Mouse (Mus musculus) kidney, adult 11 months (tissue): Measurements from ENCODE around the gene Ankrd60.
A peak's percentile ranks its signal among the peaks of the same experiment; 100 is the strongest.

Experiments used
- DNase-seq: peaks from one replicate; pipeline ENCODE4 v3.0.0; 2022

Ankrd60 gene

DNA sequence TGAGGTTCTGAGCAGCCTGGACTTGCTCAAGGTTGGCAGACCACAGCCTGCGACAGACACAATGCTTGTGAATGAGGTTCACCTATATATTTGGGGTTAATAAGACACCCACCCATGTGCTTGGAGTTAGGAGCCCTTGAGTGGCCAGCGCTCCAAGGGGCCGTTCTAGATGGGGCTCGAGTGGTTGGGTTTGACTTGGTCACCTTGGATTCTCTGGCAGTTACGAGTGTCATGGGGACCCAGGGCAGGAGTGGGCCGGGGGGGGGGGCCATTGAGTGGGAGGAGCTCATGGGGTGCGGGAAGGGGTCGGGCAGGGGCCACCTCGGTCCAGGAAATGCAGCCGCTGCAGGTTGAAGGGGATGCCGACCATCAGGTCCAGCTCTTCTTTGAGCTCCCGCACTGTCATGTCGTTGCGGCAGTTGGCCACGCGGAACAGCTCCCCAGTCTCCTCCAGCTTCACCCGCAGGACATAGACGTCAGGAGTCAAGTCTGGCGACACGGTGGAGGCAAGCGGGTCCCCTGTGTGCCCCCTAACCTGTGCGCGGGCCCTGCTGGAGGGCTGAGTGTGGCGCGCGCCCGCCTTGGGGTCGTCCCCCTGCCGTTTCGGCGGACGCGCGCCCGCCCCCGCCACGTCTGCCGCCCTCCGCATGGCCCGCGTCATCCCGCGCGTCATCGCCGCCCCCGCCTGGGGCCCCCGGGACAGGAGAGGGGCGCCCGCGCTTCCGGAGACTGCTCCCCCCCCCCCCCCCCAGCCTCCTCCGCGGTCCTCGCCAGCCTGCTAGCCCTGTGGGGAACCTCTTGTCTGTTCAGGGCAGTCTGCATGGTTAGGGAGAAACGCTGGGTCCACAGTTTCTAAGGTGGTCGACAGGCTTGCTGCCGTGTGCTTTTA, at the start of gene Ankrd60:
Ankrd60 (minus strand) TSS at position 697 of the 889 bp plus-strand sequence.
- DNase-seq = no peak

GRCm38 (mm10) chr2:173625786-173626185, 47.6 kb upstream of the Ankrd60 start:
- no peak for DNase-seq

- DNase-seq = no peak
Observed at GRCm38 (mm10) chr2:173624667-173625066, 46.5 kb upstream of the Ankrd60 start.

- no peak for DNase-seq
Observed at GRCm38 (mm10) chr2:173622173-173622601, 44.0 kb upstream of the Ankrd60 start.

DNA sequence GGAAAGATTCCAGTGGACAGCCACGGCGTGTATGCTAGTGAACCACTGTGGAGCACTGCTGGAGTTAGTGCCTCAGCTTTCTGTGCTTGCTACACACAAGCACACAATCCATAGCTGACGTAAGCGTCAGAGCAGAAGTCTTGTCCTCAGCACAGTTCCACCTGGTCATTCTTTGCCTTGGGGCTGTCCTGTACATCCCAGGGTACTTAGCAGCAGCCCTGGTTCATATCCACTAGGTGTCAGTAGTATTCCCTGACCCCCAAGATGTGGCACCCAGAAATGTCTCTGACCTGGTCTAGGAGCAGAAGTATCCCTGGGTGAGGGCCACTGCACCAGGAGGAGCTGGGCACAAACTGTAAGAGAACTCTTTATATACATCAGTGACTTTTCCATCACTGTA, 42.5 kb upstream of the Ankrd60 start:
- no peak for DNase-seq

DNA sequence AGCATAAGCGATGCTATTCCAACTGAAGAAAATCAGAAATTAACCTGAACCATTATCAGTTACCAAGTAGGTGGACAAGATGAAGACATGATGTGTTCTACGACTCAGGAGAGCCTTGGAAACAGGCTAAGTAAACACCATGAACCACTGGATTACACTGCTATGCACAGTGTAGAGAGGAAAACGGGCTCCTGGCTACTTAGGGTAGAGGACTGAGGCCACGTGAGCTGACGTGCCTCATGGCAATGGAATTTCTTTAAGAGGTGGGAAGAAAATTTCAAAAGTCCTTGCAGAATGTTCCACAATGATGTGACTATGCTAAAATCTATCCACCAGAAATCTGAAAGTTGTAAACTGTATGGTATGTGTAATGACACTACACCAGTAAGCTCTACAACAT, 41.0 kb upstream of the Ankrd60 start:
- DNase-seq = no peak

- no peak for DNase-seq
Observed at GRCm38 (mm10) chr2:173616156-173616555, 38.0 kb upstream of the Ankrd60 start.

GRCm38 (mm10) chr2:173615378-173616081, 37.4 kb upstream of the Ankrd60 start:
- no peak for DNase-seq

DNA sequence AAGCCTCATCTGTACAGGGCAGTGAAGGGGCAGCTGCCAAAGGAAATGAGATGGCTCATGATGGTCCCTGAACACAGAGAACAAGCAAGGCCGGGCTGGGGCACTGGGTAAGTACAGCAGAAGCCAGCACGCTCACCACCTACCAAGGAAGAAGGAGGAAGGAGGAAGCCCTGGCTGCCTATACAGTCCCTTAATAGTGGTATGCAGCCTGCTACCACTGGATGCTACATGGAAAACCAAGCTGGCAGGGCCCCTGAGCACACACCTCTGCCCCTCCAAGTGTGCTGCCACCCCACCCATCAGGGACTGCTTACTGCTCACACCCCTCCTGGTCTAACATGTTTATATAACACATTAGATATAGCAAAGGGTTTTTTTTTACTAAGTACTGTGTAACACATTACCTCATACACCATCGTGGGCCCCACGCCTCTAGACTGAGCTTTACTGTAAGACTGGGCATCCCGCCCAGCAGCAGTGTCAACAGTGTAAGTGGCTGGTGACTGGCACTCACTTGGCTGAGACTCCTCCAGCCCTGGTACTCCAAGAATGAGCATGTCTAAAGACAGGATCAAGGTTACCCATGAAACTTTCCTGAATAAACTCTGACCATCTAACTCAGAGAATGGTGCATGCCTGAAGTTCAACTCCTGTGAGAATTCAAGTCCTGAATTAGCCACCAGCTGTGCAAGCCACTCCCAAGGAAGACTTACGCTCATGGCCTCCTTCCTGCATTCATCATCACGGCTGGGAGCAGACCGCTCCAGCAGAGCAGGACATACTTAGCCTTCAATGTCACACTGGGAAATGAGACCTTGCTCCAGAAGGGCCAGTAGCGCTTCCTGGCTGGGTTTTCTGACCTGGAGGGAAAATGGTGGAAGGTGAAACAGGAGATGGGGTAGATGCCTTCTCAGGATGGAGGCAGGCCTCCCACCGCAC, 30.1 kb upstream of the Ankrd60 start:
- no peak for DNase-seq

DNA sequence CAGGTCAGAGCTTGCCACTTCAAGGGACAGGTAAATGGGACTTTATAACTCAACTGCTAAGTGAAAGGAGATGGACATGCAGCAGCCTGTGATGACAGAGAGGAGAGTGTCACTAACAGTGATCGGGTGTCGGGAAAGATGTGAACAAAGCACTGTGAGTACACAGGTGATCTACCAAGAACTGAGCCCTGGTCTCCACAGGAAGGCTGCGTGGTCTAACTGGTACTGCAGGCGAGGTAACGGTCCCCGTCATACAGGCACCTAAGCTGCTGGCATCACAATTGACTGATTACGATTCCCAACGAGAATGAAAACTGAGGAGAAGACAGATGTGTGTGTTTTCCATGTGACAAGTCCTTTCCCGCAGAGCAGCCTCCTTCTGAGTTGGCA, 28.2 kb upstream of the Ankrd60 start:
- no peak for DNase-seq

DNA sequence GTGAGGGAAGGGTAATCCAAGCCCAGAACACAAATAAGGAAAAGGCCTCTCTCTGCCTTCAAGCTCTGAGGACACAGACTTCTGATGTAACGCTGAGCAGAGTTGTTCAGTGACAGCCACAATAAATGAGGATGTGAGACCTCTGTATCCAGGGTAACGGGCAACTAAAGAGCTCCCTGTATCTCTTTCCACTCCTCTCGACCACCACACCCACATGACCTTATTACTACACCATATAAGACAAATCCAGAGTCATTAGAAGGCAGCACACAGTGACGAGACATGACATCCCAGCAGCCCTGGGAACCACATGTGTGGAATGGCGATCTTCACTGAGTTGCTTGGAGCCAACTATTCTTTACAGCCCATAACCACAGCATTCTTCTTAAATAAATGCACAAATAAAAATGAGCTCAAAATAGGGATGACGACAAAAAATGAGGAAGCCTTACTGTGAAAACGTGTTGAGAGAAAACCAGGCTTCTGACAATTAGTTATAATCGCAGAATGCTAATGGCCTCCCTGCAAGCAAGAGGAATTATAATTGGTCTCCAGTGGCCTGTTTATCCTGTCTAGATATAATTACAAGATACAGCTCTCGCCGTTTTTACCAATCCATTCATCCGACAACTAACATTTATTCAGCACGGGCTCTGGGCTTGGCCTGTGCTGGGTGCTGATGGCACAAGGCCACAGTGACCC, 27.7 kb upstream of the Ankrd60 start:
- no peak for DNase-seq

- DNase-seq = no peak
Observed at GRCm38 (mm10) chr2:173601861-173602260, 23.7 kb upstream of the Ankrd60 start.

- no peak for DNase-seq
Observed at GRCm38 (mm10) chr2:173595374-173595781, 17.2 kb upstream of the Ankrd60 start.

DNA sequence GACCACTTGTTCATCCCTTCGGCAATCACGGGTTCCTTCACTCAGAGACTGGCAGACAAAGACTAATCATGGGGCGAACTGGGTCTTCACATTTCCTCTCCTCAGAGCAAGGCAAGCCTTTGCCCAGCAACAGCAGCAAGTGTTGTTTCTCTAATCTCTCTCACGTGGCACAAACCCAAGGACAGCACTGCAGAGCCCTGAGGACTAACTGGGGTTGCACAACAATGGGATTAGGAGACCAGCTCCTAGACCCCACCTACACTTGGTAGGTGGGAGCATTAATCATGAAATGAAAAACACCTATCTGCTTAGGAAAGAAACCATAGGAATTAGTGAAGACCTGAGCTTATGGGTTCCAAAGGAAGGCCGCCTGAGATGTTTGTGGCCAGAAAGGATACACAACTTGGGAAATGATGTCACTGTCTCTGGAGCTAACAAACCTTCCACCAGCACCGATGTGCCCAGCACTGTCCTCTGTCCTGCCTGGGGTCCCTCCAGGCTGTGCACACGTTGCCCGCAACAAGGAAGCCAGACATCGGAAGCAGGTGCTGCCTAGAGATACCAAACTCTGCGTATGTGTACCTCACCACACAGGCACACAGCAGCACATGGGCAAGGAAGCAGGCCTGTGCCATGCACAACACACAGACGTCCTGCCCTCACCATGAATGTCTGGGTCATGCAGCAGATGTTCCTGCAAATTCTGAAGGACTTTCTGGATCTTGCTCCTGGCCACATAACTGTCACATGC, 16.3 kb upstream of the Ankrd60 start:
- DNase-seq = no peak

- no peak for DNase-seq
Observed at GRCm38 (mm10) chr2:173593841-173594240, 15.7 kb upstream of the Ankrd60 start.

- DNase-seq = no peak
Observed at GRCm38 (mm10) chr2:173592781-173593180, 14.6 kb upstream of the Ankrd60 start.

GRCm38 (mm10) chr2:173587411-173587810, 9.2 kb upstream of the Ankrd60 start:
- DNase-seq = no peak

- peak; percentile 51 for DNase-seq
Observed at GRCm38 (mm10) chr2:173586118-173586968, 8.2 kb upstream of the Ankrd60 start.

DNA sequence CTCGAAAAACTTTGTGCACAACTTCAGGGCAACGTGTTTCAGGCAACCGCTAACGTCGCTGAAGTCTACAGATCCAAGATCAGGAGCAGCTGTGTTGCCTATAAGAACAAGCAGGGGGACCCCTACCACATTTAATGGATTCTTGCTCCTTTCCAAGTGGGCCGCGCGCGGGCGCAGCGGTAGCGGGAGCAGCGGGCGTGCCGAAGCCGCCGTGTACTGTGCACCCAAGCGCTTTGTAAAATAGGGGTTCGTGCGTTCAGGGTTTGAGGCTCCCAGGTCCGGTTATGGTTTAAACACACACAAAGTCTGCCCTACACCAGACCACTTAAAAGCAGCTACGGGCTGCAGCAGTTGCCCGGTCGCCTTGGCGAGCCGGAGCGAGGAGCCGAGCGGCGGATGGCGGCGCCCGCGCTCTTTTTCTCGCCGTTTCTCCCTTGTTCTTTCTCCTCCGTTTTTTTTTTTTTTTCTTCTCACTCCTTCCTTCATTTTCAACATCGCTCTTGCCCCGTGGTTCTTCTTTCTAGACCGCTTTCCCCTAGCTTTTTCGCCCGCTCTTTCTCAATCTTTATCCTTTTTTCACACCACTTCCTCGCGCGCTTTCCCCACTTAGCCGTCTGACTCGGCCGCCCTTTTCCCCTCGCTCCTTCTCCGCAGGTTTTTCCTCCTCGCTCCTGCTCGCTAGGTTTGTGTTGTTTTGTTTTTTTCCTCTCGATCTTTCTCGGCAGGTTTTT, 7.4 kb upstream of the Ankrd60 start:
- no peak for DNase-seq

GRCm38 (mm10) chr2:173584361-173584760, 6.2 kb upstream of the Ankrd60 start:
- no peak for DNase-seq
